Comparison of ENCODE assay signal across 14 mouse cellular contexts in the genomic region with DNA sequence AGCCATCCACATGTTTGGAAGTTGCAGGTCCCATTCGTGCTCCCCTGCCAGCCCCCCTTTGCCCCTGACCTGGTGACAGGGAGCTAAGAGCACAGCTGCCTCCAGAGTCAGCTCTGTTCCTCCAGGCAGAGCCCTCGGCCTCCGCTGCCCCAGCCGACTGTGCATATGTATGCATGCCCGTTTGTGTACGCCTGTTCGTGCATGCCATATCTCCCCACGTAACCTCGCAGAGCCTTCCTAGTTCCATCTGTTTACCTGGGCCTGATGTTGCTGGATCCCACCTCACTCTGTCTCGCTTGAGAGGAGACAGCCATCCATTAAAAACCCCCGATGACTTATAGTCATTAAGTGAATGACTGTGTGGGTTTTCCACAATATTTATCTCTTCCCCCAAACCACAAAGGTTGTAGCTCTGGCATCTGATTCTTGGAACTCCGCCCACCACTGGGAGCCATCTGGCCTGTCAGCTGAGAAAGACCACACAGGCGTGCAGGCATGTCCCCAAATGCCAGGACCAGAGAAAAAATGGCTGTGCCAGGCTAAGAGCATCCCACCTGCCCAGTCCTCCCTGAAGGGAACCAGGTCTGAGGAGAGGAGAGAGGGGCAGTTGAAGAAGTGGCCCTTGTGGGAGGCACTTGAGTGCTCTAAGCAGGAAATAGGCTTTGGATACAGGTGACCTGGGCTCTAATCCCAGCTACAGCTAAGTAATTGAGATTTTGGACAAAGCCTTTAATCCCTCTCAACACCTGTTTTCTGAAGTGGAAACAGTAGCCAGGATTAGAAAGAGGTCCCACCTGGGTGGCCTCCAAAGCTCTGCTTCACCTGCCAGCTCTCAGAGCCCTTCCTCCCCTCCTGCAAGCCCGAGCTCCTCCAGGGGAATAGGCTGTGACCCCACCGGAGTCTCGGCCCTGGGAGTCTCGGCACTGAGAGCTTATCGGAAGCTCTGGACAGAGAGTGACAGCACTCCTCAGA. TPM values are rescaled to one million over a fixed set of nuclear protein-coding genes. Genes with fewer than 3 reads are reported as not detected.
A peak's percentile ranks its signal among the peaks of the same experiment; 100 is the strongest.
DNase-seq lines count a peak whose midpoint lies in the region; ATAC-seq lines count a peak whose summit lies in the region.
"Had no signal": no experiment of that assay in that cellular context is flagged by ENCODE, and none has a peak within 500 bp of the region (broad histone marks: within the 10 kb centered on the region; RNA-seq: fewer than 3 reads in every experiment).

No protein-coding gene starts in this region.

- no peaks in the 10 kb centered on the region for H3K9me3 ChIP-seq in heart, embryonic 15.5 days (replicated peaks)
- no peaks in the 10 kb centered on the region for H3K9me3 ChIP-seq in midbrain, embryonic 16.5 days (replicated peaks; ENCODE audit: control insufficient read depth, low read length, poor library complexity, severe bottlenecking)
- no peaks in the 10 kb centered on the region for H3K9me3 ChIP-seq in midbrain, embryonic 13.5 days
- H3K9me3 ChIP-seq in neural tube, embryonic 15.5 days (replicated peaks) = no peaks in the 10 kb centered on the region
- H3K9me3 ChIP-seq: limb, embryonic 15.5 days; midbrain, embryonic 12.5 days had no signal

- peaks cover 57% of the 10 kb centered on the region for H3K4me1 ChIP-seq in heart, embryonic 15.5 days (replicated peaks)
- H3K4me1 ChIP-seq in midbrain, embryonic 16.5 days (ENCODE audit: control insufficient read depth, insufficient read depth, low read length) = peaks cover 10% of the 10 kb centered on the region; the same call in 1 of the 2 replicates
- H3K4me1 ChIP-seq in midbrain, embryonic 13.5 days (replicated peaks) = peaks cover 24% of the 10 kb centered on the region
- peaks cover 26% of the 10 kb centered on the region for H3K4me1 ChIP-seq in neural tube, embryonic 15.5 days

- no peak overlapping the region for H3K9ac ChIP-seq in heart, embryonic 15.5 days
- H3K9ac ChIP-seq in midbrain, embryonic 16.5 days (ENCODE audit: low read depth, low read length) = 0 out of 2 replicates have a peak overlapping the region, but pooled peaks have one; percentile 25
- H3K9ac ChIP-seq in midbrain, embryonic 13.5 days (replicated peaks) = no peak overlapping the region
- no peak overlapping the region for H3K9ac ChIP-seq in neural tube, embryonic 15.5 days (replicated peaks)
- H3K9ac ChIP-seq: limb, embryonic 15.5 days; midbrain, embryonic 12.5 days had no signal

- no peak overlapping the region for H3K4me2 ChIP-seq in heart, embryonic 15.5 days
- H3K4me2 ChIP-seq in midbrain, embryonic 16.5 days (ENCODE audit: low read length) = no peak overlapping the region
- no peak overlapping the region for H3K4me2 ChIP-seq in midbrain, embryonic 13.5 days (replicated peaks)
- no peak overlapping the region for H3K4me2 ChIP-seq in neural tube, embryonic 15.5 days
- H3K4me2 ChIP-seq: limb, embryonic 15.5 days; midbrain, embryonic 12.5 days had no signal

- no peak overlapping the region for H3K4me3 ChIP-seq in heart, embryonic 15.5 days
- no peak overlapping the region for H3K4me3 ChIP-seq in midbrain, embryonic 16.5 days (ENCODE audit: low read depth, low read length)
- no peak overlapping the region for H3K4me3 ChIP-seq in midbrain, embryonic 13.5 days (replicated peaks)
- no peak overlapping the region for H3K4me3 ChIP-seq in neural tube, embryonic 15.5 days (replicated peaks)
- H3K4me3 ChIP-seq: limb, embryonic 15.5 days; midbrain, embryonic 12.5 days had no signal

- no peak for DNase-seq in heart, adult 18-20 months
- DNase-seq in cerebellum, adult 9-11 months = peak; percentile 96
- DNase-seq in testis, postnatal 10 days (ENCODE audit: low spot score) = no peak
- no peak for DNase-seq in frontal cortex, postnatal 36 days (ENCODE audit: low spot score in 2 of 2)
- DNase-seq: right cerebral cortex, postnatal 14 days had no signal

- H3K27me3 ChIP-seq in heart, embryonic 15.5 days = no peaks in the 10 kb centered on the region
- no peaks in the 10 kb centered on the region for H3K27me3 ChIP-seq in midbrain, embryonic 16.5 days (ENCODE audit: control insufficient read depth, insufficient read depth, low read depth, low read length)
- H3K27me3 ChIP-seq in midbrain, embryonic 13.5 days = no peaks in the 10 kb centered on the region
- H3K27me3 ChIP-seq in neural tube, embryonic 15.5 days (replicated peaks) = peaks cover 12% of the 10 kb centered on the region; the same call in 1 of the 2 replicates
- H3K27me3 ChIP-seq: CH12.LX; midbrain, embryonic 12.5 days had no signal

- no peaks in the 10 kb centered on the region for H3K36me3 ChIP-seq in heart, embryonic 15.5 days
- no peaks in the 10 kb centered on the region for H3K36me3 ChIP-seq in midbrain, embryonic 16.5 days (ENCODE audit: control insufficient read depth, insufficient read depth, low read length)
- peaks cover 11% of the 10 kb centered on the region for H3K36me3 ChIP-seq in midbrain, embryonic 13.5 days
- 0 out of 2 replicates have a peak, but pooled peaks cover 3% of the 10 kb centered on the region for H3K36me3 ChIP-seq in neural tube, embryonic 15.5 days

- 57% methylated on average over 18 of the region's 18 CpGs for WGBS in heart, embryonic 15.5 days
- 59% methylated on average over 18 of the region's 18 CpGs for WGBS in midbrain, embryonic 16.5 days
- 62% methylated on average over 18 of the region's 18 CpGs for WGBS in midbrain, embryonic 13.5 days
- 43% methylated on average over 18 of the region's 18 CpGs for WGBS in neural tube, embryonic 15.5 days

- no peak for ATAC-seq in heart, embryonic 15.5 days (replicated peaks; ENCODE audit: insufficient number of reproducible peaks, insufficient read depth, low FRiP score, low read depth)
- ATAC-seq in midbrain, embryonic 16.5 days = no peak
- no peak for ATAC-seq in midbrain, embryonic 13.5 days
- peak; percentile 42; the same call in 1 of the 2 replicates for ATAC-seq in neural tube, embryonic 15.5 days (ENCODE audit: low FRiP score)

- H3K27ac ChIP-seq in heart, embryonic 15.5 days = 0 out of 2 replicates have a peak overlapping the region, but pooled peaks have one; percentile 24
- H3K27ac ChIP-seq in midbrain, embryonic 16.5 days (ENCODE audit: low read length) = no peak overlapping the region
- H3K27ac ChIP-seq in midbrain, embryonic 13.5 days = no peak overlapping the region
- no peak overlapping the region for H3K27ac ChIP-seq in neural tube, embryonic 15.5 days (replicated peaks)
- H3K27ac ChIP-seq: limb, embryonic 15.5 days; midbrain, embryonic 12.5 days; stomach, postnatal 0 days had no signal

RNA-seq across cellular contexts. Expression of a gene that starts 30.1 kb away (rescaled TPM):
- 16.2 and 20.8 TPM in 2 replicates for polyA plus RNA-seq in heart, embryonic 15.5 days (2015; fragmentation: Nextera tagmentation; extraction: Ambion mirVana)
- total RNA-seq in heart, adult 18-20 months (2021) = 10 to 100 TPM; 20.7 to 25.1 TPM
- polyA plus RNA-seq in midbrain, embryonic 16.5 days (2015; fragmentation: Nextera tagmentation; extraction: Ambion mirVana) = 23.2 and 23.9 TPM in 2 replicates
- 20.9 and 23.7 TPM in 2 replicates for polyA plus RNA-seq in midbrain, embryonic 13.5 days (2015; fragmentation: Nextera tagmentation; extraction: Ambion mirVana)
- 22.0 and 22.8 TPM in 2 replicates for polyA plus RNA-seq in neural tube, embryonic 15.5 days (2015; fragmentation: Nextera tagmentation; extraction: Ambion mirVana)

RNA-seq across cellular contexts. Expression of a gene that starts 30.4 kb away (rescaled TPM):
- polyA plus RNA-seq in heart, embryonic 15.5 days (2015; fragmentation: Nextera tagmentation; extraction: Ambion mirVana) = 6.6 and 11.4 TPM in 2 replicates
- total RNA-seq in heart, adult 18-20 months (2021) = 10 to 100 TPM; 10.9 to 12.9 TPM
- 12.5 and 14.9 TPM in 2 replicates for polyA plus RNA-seq in midbrain, embryonic 16.5 days (2015; fragmentation: Nextera tagmentation; extraction: Ambion mirVana)
- polyA plus RNA-seq in midbrain, embryonic 13.5 days (2015; fragmentation: Nextera tagmentation; extraction: Ambion mirVana) = 10.3 and 10.7 TPM in 2 replicates
- 11.7 TPM in 2 replicates for polyA plus RNA-seq in neural tube, embryonic 15.5 days (2015; fragmentation: Nextera tagmentation; extraction: Ambion mirVana)

RNA-seq across cellular contexts. Expression of a gene that starts 49.3 kb away (rescaled TPM):
- 0.10 and 0.16 TPM in 2 replicates for polyA plus RNA-seq in heart, embryonic 15.5 days (2015; fragmentation: Nextera tagmentation; extraction: Ambion mirVana)
- total RNA-seq in heart, adult 18-20 months (2021) = under 1 TPM; 0.27 to 0.41 TPM
- 0.18 and 0.31 TPM in 2 replicates for polyA plus RNA-seq in midbrain, embryonic 16.5 days (2015; fragmentation: Nextera tagmentation; extraction: Ambion mirVana)
- 0.06 and 0.12 TPM in 2 replicates for polyA plus RNA-seq in midbrain, embryonic 13.5 days (2015; fragmentation: Nextera tagmentation; extraction: Ambion mirVana)
- polyA plus RNA-seq in neural tube, embryonic 15.5 days (2015; fragmentation: Nextera tagmentation; extraction: Ambion mirVana) = 0.34 and 0.44 TPM in 2 replicates
- polyA plus RNA-seq: intestine, embryonic 14.5 days; stomach, postnatal 0 days had no signal

RNA-seq across cellular contexts. Expression of a gene that starts 54.6 kb away (rescaled TPM):
- 24.6 and 46.4 TPM in 2 replicates for polyA plus RNA-seq in heart, embryonic 15.5 days (2015; fragmentation: Nextera tagmentation; extraction: Ambion mirVana)
- 1 to 10 TPM; 7.7 to 9.1 TPM for total RNA-seq in heart, adult 18-20 months (2021)
- 47.5 and 57.5 TPM in 2 replicates for polyA plus RNA-seq in midbrain, embryonic 16.5 days (2015; fragmentation: Nextera tagmentation; extraction: Ambion mirVana)
- polyA plus RNA-seq in midbrain, embryonic 13.5 days (2015; fragmentation: Nextera tagmentation; extraction: Ambion mirVana) = 30.4 and 34.3 TPM in 2 replicates
- polyA plus RNA-seq in neural tube, embryonic 15.5 days (2015; fragmentation: Nextera tagmentation; extraction: Ambion mirVana) = 45.5 and 80.6 TPM in 2 replicates

RNA-seq across cellular contexts. Expression of a gene that starts 59.1 kb away (rescaled TPM):
- polyA plus RNA-seq in heart, embryonic 15.5 days (2015; fragmentation: Nextera tagmentation; extraction: Ambion mirVana) = 10.5 and 12.4 TPM in 2 replicates
- 10 to 100 TPM in 1 of 2 experiments, 1 to 10 TPM in 1; 9.8 to 10.1 TPM for total RNA-seq in heart, adult 18-20 months (2021)
- 19.7 and 23.4 TPM in 2 replicates for polyA plus RNA-seq in midbrain, embryonic 16.5 days (2015; fragmentation: Nextera tagmentation; extraction: Ambion mirVana)
- polyA plus RNA-seq in midbrain, embryonic 13.5 days (2015; fragmentation: Nextera tagmentation; extraction: Ambion mirVana) = 19.3 and 24.1 TPM in 2 replicates
- polyA plus RNA-seq in neural tube, embryonic 15.5 days (2015; fragmentation: Nextera tagmentation; extraction: Ambion mirVana) = 18.6 and 21.5 TPM in 2 replicates
